Mouse (Mus musculus) neural tube, embryonic 14.5 days (tissue): ENCODE data around the gene Plod3. TPM values are rescaled to one million over a fixed set of nuclear protein-coding genes. Genes with fewer than 3 reads are reported as not detected.

ENCODE experiments used
- ATAC-seq: fragments of 200-750 bp; cut with Nextera tagmentation; 2 replicates; pipeline ENCODE4 v1.8.0; 2017; ENCODE audit warnings: low read depth, mild to moderate bottlenecking, moderate TSS enrichment, moderate library complexity
- H3K27ac ChIP-seq: fragments of 300-500 bp; sonication (generic); 2 replicates; pipeline ENCODE4 v1.5.1; 2014; ENCODE audit warnings: low read depth, mild to moderate bottlenecking, control low read depth, low read length, moderate library complexity, mixed read lengths
- H3K27me3 ChIP-seq: fragments of 300-500 bp; sonication (generic); 2 replicates; pipeline ENCODE4 v1.6.1; 2014; ENCODE audit warnings: low read length; ENCODE audit not compliant: control insufficient read depth, insufficient read depth
- H3K36me3 ChIP-seq: fragments of 300-500 bp; sonication (generic); 2 replicates; pipeline ENCODE4 v1.6.1; 2014; ENCODE audit warnings: low read length, mixed read lengths; ENCODE audit not compliant: control insufficient read depth, insufficient read depth
- H3K4me1 ChIP-seq: fragments of 300-500 bp; sonication (generic); 2 replicates; pipeline ENCODE4 v1.6.1; 2014; ENCODE audit warnings: low read length; ENCODE audit not compliant: control insufficient read depth, insufficient read depth
- H3K4me2 ChIP-seq: fragments of 300-500 bp; sonication (generic); 2 replicates; pipeline ENCODE4 v1.6.1; 2014; ENCODE audit warnings: mild to moderate bottlenecking, low read depth, low read length, control low read depth
- H3K4me3 ChIP-seq: fragments of 300-500 bp; sonication (generic); 2 replicates; pipeline ENCODE4 v1.5.1; 2014; ENCODE audit warnings: low read depth, low read length, control low read depth, mixed read lengths
- H3K9ac ChIP-seq: fragments of 300-500 bp; sonication (generic); replicated peaks from 2 replicates; pipeline ENCODE4 v1.6.1; 2014; ENCODE audit warnings: low read depth, mild to moderate bottlenecking, control low read depth, low read length, mixed read lengths
- H3K9me3 ChIP-seq: fragments of 300-500 bp; sonication (generic); 2 replicates; pipeline ENCODE4 v1.6.1; 2016; ENCODE audit warnings: low read length; ENCODE audit not compliant: control insufficient read depth
- WGBS: fragments of 180-500 bp; shearing (Covaris S2); extraction: QIAGEN DNeasy Blood & Tissue Kit; methylation state at CpG from one replicate; pipeline ENCODE4 v1.1.7; 2014; 5-methylcytosine and 5-hydroxymethylcytosine counted together
- microRNA counts: library from miRNA; unstranded; fragments of <30 nt; microRNA quantifications from one replicate; lab custom pipeline; 2016
- microRNA-seq: library from miRNA; unstranded; fragments of <30 nt; microRNA quantifications from one replicate; pipeline ENCODE4, GENCODE M21; 2016
- polyA plus RNA-seq: library from polyadenylated mRNA; unstranded; fragments of >200 nt; fragmentation: Nextera tagmentation; extraction: Ambion mirVana; gene quantifications from 2 replicates; pipeline ENCODE4 v1.2.1, GENCODE M21; 2014

Gene Plod3
- polyA plus RNA-seq, 1 experiment from 2014 or later = 30.5 TPM

- ATAC-seq = peak; percentile 59; the same call in 1 of the 2 replicates
- H3K9ac ChIP-seq = peak overlapping the region; percentile 55
- peaks cover 33% of the 10 kb centered on the region for H3K27me3 ChIP-seq
- peak overlapping the region; percentile 46 for H3K4me3 ChIP-seq
- peaks cover 16% of the 10 kb centered on the region for H3K36me3 ChIP-seq
- H3K4me1 ChIP-seq = peaks cover 18% of the 10 kb centered on the region
- H3K27ac ChIP-seq = 0 out of 2 replicates have a peak overlapping the region, but pooled peaks have one; percentile 12
- no peaks in the 10 kb centered on the region for H3K9me3 ChIP-seq
- H3K4me2 ChIP-seq = peak overlapping the region; percentile 100
- under 1% methylated on average over 42 of the region's 49 CpGs for WGBS
Measured at GRCm38 (mm10) chr5:137032641-137033074, 45.8 kb downstream of the Plod3 start.

- 86% methylated on average over 13 of the region's 13 CpGs for WGBS
- ATAC-seq = no peak
- Histone ChIP-seq H3K4me2 (no peak overlapping the region), H3K4me3 (no peak overlapping the region), H3K9me3 (no peaks in the 10 kb centered on the region), H3K27me3 (peaks cover 7% of the 10 kb centered on the region), H3K9ac (no peak overlapping the region), H3K4me1 (peaks cover 9% of the 10 kb centered on the region; the same call in 1 of the 2 replicates), H3K36me3 (peaks cover 38% of the 10 kb centered on the region), H3K27ac (no peak overlapping the region)
Measured at GRCm38 (mm10) chr5:137036211-137036610, 49.4 kb downstream of the Plod3 start.

GRCm38 (mm10) chr5:137039453-137039852 lies 52.6 kb downstream of the Plod3 start:
- ATAC-seq = no peak
- H3K36me3 ChIP-seq = peaks cover 45% of the 10 kb centered on the region
- H3K4me3 ChIP-seq = no peak overlapping the region

GRCm38 (mm10) chr5:137041442-137041841 lies 54.6 kb downstream of the Plod3 start:
- peaks cover 8% of the 10 kb centered on the region; the same call in 1 of the 2 replicates for H3K4me1 ChIP-seq
- no peaks in the 10 kb centered on the region for H3K9me3 ChIP-seq
- no peak overlapping the region for H3K27ac ChIP-seq
- no peaks in the 10 kb centered on the region for H3K27me3 ChIP-seq
- WGBS = 90% methylated on average over 10 of the region's 10 CpGs
- no peak for ATAC-seq
- no peak overlapping the region for H3K4me3 ChIP-seq
- H3K36me3 ChIP-seq = peaks cover 41% of the 10 kb centered on the region
- no peak overlapping the region for H3K4me2 ChIP-seq
- no peak overlapping the region for H3K9ac ChIP-seq

More at GRCm38 (mm10) chr5:137039453-137039852, 52.6 kb downstream of the Plod3 start:
- Histone ChIP-seq H3K27me3 (no peaks in the 10 kb centered on the region), H3K9ac (no peak overlapping the region), H3K4me1 (no peaks in the 10 kb centered on the region), H3K4me2 (no peak overlapping the region), H3K27ac (no peak overlapping the region), H3K9me3 (no peaks in the 10 kb centered on the region)
- 95% methylated on average over 10 of the region's 10 CpGs for WGBS

- ATAC-seq = no peak
- WGBS = 96% methylated on average over 7 of the region's 7 CpGs
- H3K27me3 ChIP-seq = no peaks in the 10 kb centered on the region
- H3K9ac ChIP-seq = no peak overlapping the region
- H3K4me3 ChIP-seq = no peak overlapping the region
- H3K27ac ChIP-seq = no peak overlapping the region
- H3K36me3 ChIP-seq = peaks cover 20% of the 10 kb centered on the region
- no peaks in the 10 kb centered on the region for H3K9me3 ChIP-seq
- H3K4me2 ChIP-seq = no peak overlapping the region
- H3K4me1 ChIP-seq = peaks cover 9% of the 10 kb centered on the region; the same call in 1 of the 2 replicates
Measured at GRCm38 (mm10) chr5:137043997-137044396, 57.2 kb downstream of the Plod3 start.

GRCm38 (mm10) chr5:137045402-137046323 lies 58.8 kb downstream of the Plod3 start, which contains the start of gene Ap1s1:
Ap1s1 (minus strand) TSS chr5:137046135.
- peaks cover 7% of the 10 kb centered on the region; the same call in 1 of the 2 replicates for H3K36me3 ChIP-seq
- peak; percentile 92 for ATAC-seq
- under 1% methylated on average over 47 of the region's 48 CpGs for WGBS

More at GRCm38 (mm10) chr5:137045402-137046323, 58.8 kb downstream of the Plod3 start, which contains the start of gene Ap1s1:
- Histone ChIP-seq H3K4me1 (peaks cover 9% of the 10 kb centered on the region; the same call in 1 of the 2 replicates), H3K9ac (peak within 1 kb of the TSS; percentile 84), H3K9me3 (no peaks in the 10 kb centered on the region), H3K27me3 (no peaks in the 10 kb centered on the region), H3K4me3 (peak within 1 kb of the TSS; percentile 71), H3K27ac (peak within 1 kb of the TSS; percentile 73), H3K4me2 (peak within 1 kb of the TSS; percentile 74)

MicroRNA genes within 50 kb of the gene (microRNA counts, 519-probe panel; counts per million panel counts)
- not detected for microRNA mmu-miR-702 (lab: Ali Mortazavi, UCI)

Small RNA genes within 50 kb of the gene (microRNA-seq; reads per million reads assigned to microRNA genes)
- gene Mir702 = 90.5 reads per million, percentile 46 among the genes with 10 or more reads in this experiment

Other genes with a start within 250 kb of the Plod3 start
- 12.6 and 22.7 TPM in 2 replicates for gene Col26a1, start 103.8 kb upstream of the Plod3 start, polyA plus RNA-seq
- 113 and 119 TPM in 2 replicates for gene Ift22, start 78.9 kb upstream of the Plod3 start, polyA plus RNA-seq
- 409 and 414 TPM in 2 replicates for gene Fis1, start 33.7 kb upstream of the Plod3 start, polyA plus RNA-seq
- 0.12 and 0.39 TPM in 2 replicates for gene Cldn15, start 20.4 kb upstream of the Plod3 start, polyA plus RNA-seq
- gene Znhit1, start 1.0 kb downstream of the Plod3 start, polyA plus RNA-seq = 115 and 138 TPM in 2 replicates
- 5.6 TPM in 2 replicates for gene Vgf, start 39.4 kb downstream of the Plod3 start, polyA plus RNA-seq
- 175 and 176 TPM in 2 replicates for gene Ap1s1, start 59.1 kb downstream of the Plod3 start, polyA plus RNA-seq
- 0.30 and 0.44 TPM in 2 replicates for gene Serpine1, start 85.2 kb downstream of the Plod3 start, polyA plus RNA-seq
- gene Trim56, start 129.2 kb downstream of the Plod3 start, polyA plus RNA-seq = 2.1 and 3.0 TPM in 2 replicates
- not detected in 2 replicates for gene Muc3, start 162.3 kb downstream of the Plod3 start, polyA plus RNA-seq
- gene Muc3a, start 225.4 kb downstream of the Plod3 start, polyA plus RNA-seq = 0.37 and 0.91 TPM in 2 replicates